Mouse (Mus musculus) ES-Bruce4 (cell line): ENCODE measurements around the gene Tldc2.

Experiments
- CTCF ChIP-seq: IDR thresholded peaks from one replicate; pipeline ENCODE4 v1.8.1; 2011; ENCODE audit warnings: low read depth, low read length
- EP300 ChIP-seq: IDR thresholded peaks from 2 replicates; pipeline ENCODE4 v1.6.1; 2011; ENCODE audit warnings: low read depth, low read length; ENCODE audit not compliant: insufficient read depth
- POLR2A ChIP-seq: IDR thresholded peaks from one replicate; pipeline ENCODE4 v1.8.1; 2011; ENCODE audit warnings: low read length; ENCODE audit not compliant: insufficient read depth

DNA sequence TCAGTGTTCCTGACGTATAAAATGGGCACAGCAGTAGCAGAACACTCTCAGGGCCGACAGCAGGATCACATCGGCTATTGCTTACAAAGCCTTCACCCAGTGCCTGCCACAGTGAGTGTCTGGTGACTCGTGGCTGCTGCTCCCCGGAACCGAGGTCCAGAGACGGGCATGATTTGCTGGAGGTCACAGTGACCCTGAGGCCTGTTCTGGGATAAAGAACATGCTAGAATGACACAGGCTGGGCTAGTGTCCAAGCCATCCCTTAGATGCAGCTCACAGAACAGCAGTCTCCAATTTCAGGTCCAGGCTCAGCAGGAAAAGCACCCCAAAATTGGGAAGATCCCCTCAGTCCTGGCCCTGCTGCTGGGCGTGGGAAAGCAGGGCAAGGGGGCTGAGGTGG is 32.6 kb upstream of the Tldc2 start:
- no peak for TF ChIP-seq CTCF
- no peak for TF ChIP-seq POLR2A
- no peak for TF ChIP-seq EP300
